Mouse (Mus musculus): ENCODE measurements around the gene 4930469K13Rik.

The 4930469K13Rik gene

DNA sequence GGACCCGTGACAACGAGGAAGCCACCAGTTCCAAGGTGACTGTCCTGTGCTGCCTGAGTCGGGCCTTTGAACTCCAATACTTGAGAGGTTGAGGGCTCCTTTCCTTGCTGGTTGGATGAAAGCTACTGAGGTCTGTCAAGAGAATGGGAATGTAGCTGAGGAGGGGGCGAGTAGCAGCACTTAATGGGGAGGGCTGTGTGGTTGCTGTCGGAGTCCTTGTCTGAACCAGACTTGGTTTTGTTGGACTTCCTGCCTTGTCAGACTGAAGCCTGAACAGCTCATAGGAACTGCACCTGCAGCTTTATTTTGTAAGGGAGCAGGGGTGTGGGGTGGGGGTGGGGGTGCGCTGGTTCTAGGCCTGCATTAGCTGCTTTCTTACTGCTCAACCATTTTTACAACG lies 19.8 kb downstream of the 4930469K13Rik start:
- DNase-seq (ENCODE audit: low spot score in 2 of 2) = no peak

DNA sequence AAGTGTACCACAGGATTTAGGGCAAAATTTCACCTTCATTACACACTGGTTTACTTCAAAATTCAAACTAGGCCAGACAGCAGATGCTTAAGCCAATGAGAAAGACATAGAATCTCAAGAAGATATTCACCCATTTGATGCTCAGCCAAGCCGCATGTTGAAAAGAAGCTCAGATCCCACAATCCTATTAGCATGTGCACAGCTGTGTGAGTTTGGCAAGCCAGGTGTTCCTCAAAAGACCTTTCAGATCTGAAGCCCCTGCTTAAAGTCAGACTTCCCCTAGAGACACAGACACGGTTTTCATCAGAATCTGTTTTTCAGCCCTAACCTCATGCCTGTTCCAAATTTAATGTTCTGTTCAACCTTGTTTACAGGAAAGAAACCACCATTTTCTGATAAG lies 20.5 kb downstream of the 4930469K13Rik start:
- no peak for DNase-seq (ENCODE audit: low spot score in 2 of 2)

DNA sequence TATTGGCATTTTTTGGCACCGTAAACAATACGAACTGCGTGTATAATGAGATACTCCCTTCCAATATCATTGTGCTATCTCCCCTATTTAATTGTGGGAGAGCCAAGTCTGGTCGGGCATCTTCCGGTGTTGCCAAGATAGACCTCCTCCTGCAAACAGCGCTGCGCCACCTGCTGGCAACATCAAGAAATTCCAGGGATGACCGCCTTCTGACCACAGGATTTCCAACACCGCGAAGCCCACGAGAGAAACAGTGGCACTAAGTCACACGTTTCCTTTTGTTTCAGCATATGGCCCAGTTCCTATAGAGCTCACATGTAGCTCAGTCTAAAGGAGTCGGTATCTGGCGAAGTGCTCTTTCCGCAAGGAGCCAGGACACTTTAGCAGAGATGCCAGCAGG lies 24.6 kb downstream of the 4930469K13Rik start:
- DNase-seq (ENCODE audit: low spot score in 2 of 2) = peak; percentile 23 to 70

DNA sequence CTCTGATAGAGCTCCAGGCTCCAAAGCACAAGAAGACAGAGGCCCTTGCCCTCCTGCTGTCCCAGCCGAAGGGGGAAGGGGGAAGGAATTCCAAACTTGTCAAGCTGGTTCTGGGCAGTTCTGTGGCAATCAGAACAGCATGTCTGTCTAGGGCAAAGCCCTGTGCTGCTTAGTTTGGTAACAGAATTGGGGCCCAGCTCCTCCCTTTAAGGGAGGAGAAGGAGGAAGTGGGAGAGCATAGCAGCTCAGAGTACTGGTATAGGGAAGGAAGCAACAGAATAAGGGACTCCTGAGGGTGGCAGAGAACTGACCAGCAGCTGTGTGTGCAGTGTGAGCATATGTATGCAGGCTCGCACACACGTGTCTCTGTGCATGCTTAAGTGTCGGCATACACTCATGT lies 26.0 kb downstream of the 4930469K13Rik start:
- no peak for DNase-seq (ENCODE audit: low spot score in 2 of 2)

DNA sequence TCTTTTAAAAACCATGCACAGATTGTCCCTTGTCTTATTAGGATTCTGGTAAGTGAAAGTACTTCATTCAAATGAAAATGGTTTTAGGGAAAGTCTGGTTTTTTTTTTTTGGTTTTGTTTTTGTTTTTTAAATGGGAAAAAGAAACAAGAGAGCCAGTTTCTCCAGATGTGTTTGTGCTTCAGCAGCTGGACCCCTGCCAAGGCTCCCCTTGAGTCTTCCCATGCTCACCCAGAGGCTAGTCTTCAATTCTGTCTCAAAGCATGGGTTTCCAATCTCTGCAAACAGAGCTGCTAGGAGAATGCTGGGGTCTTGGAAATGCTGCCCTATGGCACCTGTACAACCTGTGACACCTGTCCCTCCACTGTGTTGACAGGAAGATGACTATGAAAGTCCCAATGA lies 27.8 kb downstream of the 4930469K13Rik start:
- DNase-seq (ENCODE audit: low spot score in 2 of 2) = no peak

DNA sequence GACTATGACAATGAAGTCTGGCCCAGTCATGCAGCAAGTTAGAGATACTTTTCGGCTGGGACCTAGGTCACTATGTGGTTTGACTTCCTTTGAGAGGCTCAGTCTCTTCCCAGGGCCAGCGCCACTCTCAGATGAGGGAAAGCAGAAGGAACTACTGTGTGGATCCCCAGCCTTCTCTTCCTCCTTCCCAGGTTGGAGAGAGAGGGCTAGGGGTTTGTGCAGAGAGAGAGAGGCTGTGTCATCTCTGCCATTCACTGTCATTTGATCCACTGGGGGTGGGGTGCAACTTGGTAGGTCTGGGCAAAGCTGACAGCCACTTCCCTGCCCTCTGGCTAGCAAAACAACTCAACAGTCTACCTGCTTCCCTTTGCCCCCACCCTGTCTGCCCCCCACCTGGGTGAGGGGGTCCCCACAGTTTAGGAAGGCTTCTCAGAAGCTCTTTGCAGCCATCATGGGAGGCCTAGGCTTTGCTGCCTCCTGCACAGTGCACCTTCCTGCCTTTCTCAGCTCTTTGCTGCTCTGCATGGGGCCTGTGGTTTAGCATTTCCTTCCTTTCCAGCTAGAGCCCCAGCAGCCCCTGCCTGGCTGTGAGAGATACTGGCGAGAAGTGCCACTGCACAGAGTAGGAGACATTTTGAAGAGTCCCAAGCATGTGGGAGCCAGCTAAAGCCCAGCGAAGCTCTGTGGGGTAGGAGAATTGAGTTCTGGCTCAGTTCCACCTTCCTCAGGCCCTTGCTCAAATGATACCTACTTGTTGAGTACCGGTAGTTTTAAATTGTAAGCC lies 34.5 kb downstream of the 4930469K13Rik start:
- DNase-seq (ENCODE audit: low spot score in 2 of 2) = peak in 1 of 2 experiments; percentile 41

DNA sequence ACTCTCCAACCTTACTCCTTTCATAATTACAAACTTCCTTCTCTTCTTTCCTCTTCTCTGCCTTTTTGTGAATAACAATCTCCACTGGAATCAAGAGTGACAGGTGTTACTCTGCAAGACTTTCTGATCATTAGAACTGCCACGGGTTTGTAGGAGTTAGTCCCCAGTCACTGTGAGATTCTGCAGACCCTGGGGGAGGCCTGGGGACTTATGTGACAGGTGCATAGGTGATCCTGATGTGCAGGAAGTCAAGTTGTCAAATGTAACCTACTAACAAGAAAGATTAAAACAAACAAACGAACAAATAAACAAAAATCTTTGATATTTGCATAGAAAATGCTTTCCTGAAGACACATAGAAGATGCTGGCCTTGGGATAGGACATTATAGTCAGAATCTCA lies 35.1 kb downstream of the 4930469K13Rik start:
- DNase-seq (ENCODE audit: low spot score in 2 of 2) = no peak

DNA sequence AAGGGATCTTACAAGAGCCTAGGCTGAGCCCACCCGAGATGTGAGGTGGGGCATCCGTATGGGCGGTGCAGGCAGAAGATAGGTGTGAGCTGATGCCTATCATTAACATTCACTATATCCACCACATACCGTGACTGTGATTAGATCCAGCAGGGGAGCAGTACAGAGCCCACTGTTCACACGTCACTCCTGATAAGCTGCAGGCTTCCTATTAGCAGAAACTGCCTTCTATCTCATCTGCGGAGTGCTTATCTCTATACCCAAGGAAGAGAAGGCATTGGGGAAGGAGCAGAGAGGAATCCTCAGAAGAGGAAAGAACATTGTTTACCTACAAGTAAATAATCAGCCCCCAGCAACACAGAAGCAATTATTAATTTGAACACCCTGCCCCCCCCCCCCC lies 36.6 kb downstream of the 4930469K13Rik start:
- no peak for DNase-seq (ENCODE audit: low spot score in 2 of 2)

DNA sequence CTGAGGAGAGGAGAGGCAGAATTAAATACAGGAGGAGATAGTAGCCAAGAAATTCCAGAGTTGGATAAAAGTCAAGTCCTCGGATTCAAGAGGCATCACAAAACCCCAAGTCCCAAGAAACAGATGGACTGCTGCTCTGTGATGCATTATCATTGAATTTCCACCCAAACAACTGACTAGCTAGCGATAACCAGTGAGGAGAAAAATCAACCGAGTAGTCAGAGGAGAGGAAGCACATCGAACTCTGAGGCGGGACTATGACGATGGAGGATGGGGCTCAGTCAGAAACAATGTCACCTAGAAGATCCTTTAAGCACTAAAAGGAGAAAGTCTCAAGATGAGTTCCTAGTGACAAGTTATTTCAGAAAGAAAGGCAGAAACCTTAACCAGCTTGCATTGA lies 39.4 kb downstream of the 4930469K13Rik start:
- DNase-seq (ENCODE audit: low spot score in 2 of 2) = no peak

DNA sequence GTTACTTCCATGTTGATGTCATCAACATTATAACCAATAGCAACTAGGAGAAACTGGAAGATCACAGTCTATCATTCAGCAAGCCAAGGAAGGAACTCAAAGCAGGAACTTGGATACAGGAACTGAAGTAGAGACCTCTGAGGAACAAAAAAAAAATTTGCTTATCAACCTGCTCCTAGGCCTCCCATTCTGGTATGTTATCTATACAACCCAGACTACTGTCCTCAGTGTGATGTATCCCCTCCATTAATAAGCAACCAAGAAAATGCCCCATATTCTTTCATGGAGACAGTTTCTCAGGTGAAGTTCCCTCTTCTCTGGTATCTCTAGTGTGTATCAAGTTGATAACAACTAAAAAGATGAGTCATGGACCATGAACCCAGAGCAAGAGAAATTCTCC lies 40.0 kb downstream of the 4930469K13Rik start:
- no peak for DNase-seq (ENCODE audit: low spot score in 2 of 2)

DNA sequence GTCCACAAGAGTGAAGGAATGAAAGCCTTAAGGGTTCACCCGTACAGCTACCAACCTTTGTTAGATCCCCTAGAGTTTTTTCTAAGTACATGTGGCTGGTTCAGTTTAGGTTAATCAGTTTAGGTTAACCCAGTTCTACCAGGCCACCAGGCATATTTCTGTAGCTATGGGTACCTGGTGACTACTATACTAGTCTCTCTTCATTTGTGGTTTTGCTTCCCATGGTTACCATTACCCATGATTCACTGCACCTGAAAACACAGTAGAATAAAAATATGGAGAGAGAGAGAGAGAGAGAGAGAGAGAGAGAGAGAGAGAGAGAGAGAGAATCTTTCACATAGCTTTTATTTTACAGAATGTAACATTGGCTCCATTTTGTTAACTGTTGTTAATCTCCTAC lies 41.6 kb downstream of the 4930469K13Rik start:
- no peak for DNase-seq (ENCODE audit: low spot score in 2 of 2)

DNA sequence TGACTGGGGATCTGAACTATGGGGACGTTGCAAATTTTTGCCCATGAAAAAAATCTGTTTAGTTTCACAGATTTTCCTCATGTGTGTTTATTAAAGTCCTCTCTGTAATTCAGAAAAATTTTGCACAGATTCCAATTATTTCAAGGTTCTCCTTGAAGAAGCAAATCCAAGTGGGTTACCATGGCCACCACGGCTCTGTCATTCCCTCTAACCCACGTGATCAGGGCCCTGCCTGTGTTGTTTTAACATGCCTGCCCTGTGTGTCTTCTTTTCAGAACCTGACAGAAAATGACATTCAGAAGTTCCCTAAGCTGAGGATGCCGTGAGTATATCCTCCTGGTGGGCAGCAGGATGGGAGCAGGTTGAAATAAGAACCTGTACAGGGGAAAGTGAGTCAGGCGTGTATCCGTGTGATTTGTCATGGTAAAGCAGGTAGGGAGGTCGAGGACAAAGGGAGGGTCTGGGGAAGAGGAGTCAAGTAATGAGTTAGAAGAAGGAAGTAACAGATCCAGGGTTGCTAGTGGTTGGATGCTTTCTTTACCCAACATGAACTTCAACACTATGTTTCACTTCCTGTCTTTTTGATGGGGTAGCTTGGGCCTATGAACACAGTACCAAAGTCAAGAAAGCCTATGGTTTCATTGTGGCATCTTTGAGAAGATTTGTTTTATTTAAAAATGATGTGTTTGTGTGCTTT lies 44.2 kb downstream of the 4930469K13Rik start:
- no peak for DNase-seq (ENCODE audit: low spot score in 2 of 2)

DNA sequence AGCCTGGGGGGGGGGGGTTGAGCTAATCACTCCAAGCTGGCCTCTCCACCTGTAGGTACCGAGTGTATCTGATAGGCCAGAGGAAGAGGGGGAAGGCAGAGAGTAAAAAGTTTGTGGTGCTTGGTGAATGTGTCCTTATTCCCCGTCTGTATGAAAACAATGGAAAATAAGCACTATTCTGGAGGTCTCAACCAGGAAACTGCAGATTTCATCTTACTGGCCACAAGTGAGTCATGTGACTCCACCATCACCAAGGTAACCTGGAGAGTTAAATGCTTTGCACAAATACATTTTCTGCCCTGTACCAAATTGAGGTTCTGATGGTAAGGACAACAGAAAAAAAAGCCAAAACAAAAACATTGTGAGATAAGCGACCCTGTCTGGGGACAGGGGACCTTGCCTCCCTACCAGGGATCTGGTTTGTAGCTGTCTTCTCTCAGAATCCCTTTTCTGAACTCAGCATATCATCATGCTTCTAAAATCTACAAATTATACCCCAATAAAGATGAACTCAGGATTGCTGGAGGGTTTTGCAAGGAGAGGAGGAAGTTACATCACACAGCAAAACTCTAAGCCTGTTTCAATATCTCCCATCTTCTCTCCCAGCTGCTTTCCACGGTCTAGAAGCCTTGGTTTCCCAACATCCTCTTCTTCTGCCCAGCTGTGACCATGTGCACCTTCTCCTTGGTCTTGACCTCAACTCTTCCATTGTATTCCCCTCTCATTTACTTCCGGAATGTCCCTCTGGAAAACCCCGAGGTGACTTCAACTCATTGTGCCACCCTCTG lies 45.1 kb downstream of the 4930469K13Rik start:
- DNase-seq (ENCODE audit: low spot score in 2 of 2) = no peak

DNA sequence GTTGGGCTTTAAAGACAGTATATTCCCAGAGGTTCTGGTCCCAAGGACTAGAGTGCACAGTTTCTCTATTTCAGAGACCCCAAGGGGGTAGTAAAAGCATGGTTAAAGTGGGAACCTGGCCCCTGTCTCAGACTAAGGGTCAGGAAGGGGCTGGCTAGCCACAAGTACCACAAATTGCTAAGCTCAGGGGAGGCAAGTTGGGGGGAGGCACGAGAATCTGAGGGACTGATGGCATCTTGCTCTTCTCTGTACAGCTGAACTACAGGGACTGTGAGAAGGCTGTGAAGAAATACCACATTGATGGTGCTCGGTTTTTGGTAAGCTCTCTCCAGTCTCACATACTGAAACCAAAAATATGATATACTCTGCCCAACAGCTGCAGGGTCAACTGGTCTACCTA lies 47.7 kb downstream of the 4930469K13Rik start:
- DNase-seq (ENCODE audit: low spot score in 2 of 2) = no peak

DNA sequence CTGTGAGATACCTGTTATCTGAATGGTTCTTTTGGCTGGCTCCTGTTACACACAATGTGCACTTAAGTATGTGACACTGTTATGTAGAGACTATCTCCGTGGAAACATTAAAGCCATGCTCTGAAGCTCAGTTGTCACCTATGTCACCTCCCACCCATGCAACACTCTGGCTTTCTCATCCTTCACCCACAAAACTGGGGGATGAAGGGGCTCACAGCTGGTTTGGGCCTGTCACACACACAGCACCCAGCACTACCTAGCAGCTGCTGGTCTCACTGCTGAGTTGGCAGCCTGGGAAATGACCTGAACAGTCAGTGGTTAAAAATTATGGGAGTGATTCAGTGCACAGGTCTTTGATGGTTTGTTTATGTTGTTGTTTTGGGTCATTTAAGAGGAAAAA lies 48.3 kb downstream of the 4930469K13Rik start:
- DNase-seq (ENCODE audit: low spot score in 2 of 2) = no peak

DNA sequence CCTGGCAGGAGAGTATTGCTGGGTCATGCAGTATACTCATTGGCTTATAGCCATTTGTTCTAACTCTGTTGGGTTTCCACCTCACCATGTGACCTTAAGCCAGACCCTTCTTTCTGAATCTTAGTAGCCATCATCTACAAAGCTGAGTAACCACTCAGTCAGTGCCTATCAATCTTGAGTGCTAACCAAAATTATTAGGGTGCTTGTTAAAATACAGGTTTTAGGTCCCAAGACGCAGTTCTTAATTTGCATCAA lies 49.3 kb downstream of the 4930469K13Rik start:
- DNase-seq (ENCODE audit: low spot score in 2 of 2) = no peak

DNA sequence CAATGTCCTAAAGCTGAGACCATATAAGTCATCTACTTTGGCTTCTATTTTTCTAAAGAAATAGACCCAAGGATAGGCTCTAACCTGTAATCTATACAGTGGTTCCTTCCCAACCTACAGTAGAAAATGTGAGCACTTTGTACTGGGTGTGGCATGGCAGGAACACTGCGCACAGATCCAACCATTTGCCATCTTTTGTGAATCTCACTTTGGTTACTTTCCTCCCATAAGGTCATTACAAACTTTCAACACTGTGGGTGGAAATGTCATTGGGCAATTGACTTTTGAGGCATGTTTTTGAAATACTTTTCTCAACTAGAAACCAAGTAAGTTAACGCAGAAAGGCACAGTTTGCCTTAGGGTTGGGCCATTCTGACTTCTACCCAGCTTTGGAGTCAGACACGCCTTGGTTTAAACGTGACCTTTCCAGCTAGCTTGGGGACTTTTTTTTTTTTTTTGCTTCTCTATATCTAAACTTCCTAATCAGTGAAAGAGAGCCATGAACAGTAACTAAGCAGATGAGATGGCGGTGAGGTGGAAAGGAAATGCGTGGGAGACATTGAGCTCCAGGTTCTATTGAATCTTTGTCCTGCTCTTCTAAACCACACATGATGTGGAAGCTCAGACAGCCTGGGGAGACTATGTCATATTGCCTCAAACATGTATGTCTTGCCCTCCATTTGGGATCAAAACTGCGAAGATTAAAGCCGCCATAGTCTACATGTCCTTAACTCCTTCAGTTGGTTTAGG lies 49.8 kb downstream of the 4930469K13Rik start:
- DNase-seq (ENCODE audit: low spot score in 2 of 2) = no peak

DNA sequence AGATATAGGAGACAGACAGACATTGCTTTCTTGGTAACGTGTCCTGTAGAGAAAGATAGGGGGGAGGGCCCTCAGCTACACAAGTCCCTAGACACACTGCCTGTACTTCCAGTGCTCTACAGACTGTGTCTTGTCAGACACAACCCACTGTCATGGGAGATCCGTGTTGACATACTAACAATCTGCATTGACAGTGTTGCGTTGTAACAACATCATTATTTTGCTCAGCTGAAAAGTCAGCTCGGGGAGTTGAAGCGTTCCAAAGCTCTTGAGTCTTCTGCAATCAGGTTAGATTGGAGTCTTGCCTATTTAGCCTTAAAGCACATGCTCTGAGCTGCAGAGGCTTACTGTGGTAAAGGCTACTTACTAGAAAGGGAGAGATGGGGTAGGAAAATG lies 50.8 kb downstream of the 4930469K13Rik start:
- DNase-seq (ENCODE audit: low spot score in 2 of 2) = no peak

DNA sequence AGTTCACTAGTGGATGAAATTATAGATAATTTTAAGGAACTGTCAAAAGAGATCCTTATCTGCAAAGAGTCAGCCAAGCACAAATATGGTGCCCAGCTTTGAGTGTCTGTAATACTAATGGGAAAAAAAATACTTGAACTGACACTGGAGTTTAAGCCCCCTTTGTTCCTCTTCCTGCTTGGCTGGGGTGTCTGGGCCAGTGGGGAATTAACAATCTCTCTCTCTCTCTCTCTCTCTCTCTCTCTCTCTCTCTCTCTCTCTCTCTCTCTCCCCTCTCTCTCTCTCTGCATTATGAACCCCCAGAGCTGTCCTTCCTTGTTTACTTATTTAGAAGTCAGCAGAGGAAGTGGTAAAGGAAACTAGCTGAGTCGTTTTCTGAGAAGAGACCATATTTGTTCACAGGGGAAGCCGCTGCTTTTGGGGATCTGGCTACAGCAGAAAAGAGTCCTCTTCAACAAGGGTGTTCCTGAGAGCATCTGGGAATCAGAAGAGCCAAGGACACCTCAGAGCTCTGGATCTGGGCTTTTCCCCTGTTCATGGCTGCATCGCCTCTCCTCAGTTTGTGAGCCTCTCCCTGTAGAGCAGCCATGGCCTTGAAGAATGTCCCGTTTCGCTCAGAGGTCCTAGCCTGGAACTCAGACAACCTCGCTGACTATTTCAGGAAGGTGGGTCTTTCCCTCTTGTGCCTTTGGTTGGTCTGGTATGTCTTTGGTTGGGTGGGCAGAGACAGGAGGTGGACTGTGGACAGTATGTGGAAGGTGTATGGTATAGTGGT lies 51.4 kb downstream of the 4930469K13Rik start, which contains the start of gene Lcp2:
Gene Lcp2 (plus strand): TSS at position 154 of the 775 bp plus-strand sequence.
- DNase-seq (ENCODE audit: low spot score in 2 of 2) = no peak

DNA sequence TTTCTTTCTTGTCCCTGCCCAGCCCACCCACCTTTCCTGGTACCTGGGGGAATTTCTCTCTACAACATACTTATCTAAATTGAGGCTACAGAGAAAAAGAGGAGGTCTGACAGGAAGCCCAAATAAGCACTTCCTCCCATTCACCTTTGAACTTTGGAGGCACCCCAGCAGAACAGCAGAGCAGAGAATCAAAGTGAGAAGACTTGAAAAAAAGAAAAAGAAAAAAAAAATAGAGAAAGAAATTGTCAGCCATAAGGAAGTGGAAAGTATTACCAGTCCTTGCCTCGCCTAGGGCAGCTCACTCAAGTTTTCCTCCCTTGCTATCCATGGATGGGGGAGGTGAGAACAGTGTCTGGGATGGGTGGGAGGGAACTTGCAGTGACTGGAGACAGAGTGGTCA lies 55.5 kb downstream of the 4930469K13Rik start:
- DNase-seq (ENCODE audit: low spot score in 2 of 2) = no peak

DNA sequence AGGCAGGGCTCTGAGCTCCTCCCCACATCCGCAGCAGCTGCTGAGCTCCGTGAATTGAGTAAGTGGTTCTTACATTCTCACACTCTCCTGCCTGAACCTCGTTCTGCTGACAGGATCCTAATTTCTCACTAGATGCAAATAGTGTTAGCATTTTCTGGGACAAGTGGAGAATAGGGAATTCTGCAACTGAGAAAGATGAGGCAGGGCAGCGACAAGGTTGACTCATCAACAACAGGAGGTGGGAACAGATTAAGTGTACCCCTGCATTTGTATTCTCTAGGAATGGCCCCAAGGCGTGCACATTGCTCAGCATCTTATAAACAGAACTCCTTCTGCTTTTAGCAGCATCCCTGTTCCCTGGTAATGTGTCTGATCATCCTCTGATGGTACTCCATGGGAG lies 58.3 kb downstream of the 4930469K13Rik start:
- DNase-seq (ENCODE audit: low spot score in 2 of 2) = no peak

Measured in spleen, postnatal 10 days (tissue).